Mouse (Mus musculus) hindbrain, embryonic 14.5 days (tissue): ENCODE results near the gene Teddm2. TPM values are rescaled to one million over a fixed set of nuclear protein-coding genes. Genes with fewer than 3 reads are reported as not detected.

ENCODE experiments used
- ATAC-seq: fragments of 200-750 bp; cut with Nextera tagmentation; 2 replicates; pipeline ENCODE4 v1.8.0; 2017; ENCODE audit warnings: moderate number of reproducible peaks, mild to moderate bottlenecking, moderate TSS enrichment, moderate library complexity; ENCODE audit not compliant: low FRiP score
- DNase-seq: peaks from one replicate; pipeline ENCODE4 v3.0.0-alpha.2; 2015; ENCODE audit warnings: low spot score
- H3K27ac ChIP-seq: fragments of 300-500 bp; sonication (generic); 2 replicates; pipeline ENCODE4 v1.5.1; 2014; ENCODE audit warnings: mild to moderate bottlenecking, moderate library complexity
- H3K27me3 ChIP-seq: fragments of 300-500 bp; sonication (generic); 2 replicates; pipeline ENCODE4 v1.6.1; 2014; ENCODE audit warnings: mild to moderate bottlenecking, low read length, mixed read lengths; ENCODE audit not compliant: control insufficient read depth, insufficient read depth
- H3K36me3 ChIP-seq: fragments of 300-500 bp; sonication (generic); replicated peaks from 2 replicates; pipeline ENCODE4 v1.6.1; 2014; ENCODE audit not compliant: control insufficient read depth, insufficient read depth
- H3K4me1 ChIP-seq: fragments of 300-500 bp; sonication (generic); replicated peaks from 2 replicates; pipeline ENCODE4 v1.6.1; 2014; ENCODE audit warnings: antibody characterized with exemption, low read length, mixed read lengths; ENCODE audit not compliant: control insufficient read depth, insufficient read depth
- H3K4me2 ChIP-seq: fragments of 300-500 bp; sonication (generic); replicated peaks from 2 replicates; pipeline ENCODE4 v1.6.1; 2014; ENCODE audit warnings: mild to moderate bottlenecking, moderate library complexity
- H3K4me3 ChIP-seq: fragments of 300-500 bp; sonication (generic); replicated peaks from 2 replicates; pipeline ENCODE4 v1.5.1; 2014; ENCODE audit warnings: mild to moderate bottlenecking, low read length
- H3K9ac ChIP-seq: fragments of 300-500 bp; sonication (generic); 2 replicates; pipeline ENCODE4 v1.6.1; 2014
- H3K9me3 ChIP-seq: fragments of 300-500 bp; sonication (generic); 2 replicates; pipeline ENCODE4 v1.6.1; 2016; ENCODE audit warnings: low read length; ENCODE audit not compliant: control insufficient read depth
- WGBS: fragments of 180-500 bp; shearing (Covaris S2); extraction: QIAGEN DNeasy Blood & Tissue Kit; methylation state at CpG from one replicate; pipeline ENCODE4 v1.1.7; 2014; 5-methylcytosine and 5-hydroxymethylcytosine counted together
- polyA plus RNA-seq: library from polyadenylated mRNA; unstranded; fragments of >200 nt; fragmentation: Nextera tagmentation; extraction: Ambion mirVana; gene quantifications from 2 replicates; pipeline ENCODE4 v1.2.1, GENCODE M21; 2014

Teddm2 gene
- polyA plus RNA-seq, 1 experiment from 2014 or later, result 1.4 TPM

DNA sequence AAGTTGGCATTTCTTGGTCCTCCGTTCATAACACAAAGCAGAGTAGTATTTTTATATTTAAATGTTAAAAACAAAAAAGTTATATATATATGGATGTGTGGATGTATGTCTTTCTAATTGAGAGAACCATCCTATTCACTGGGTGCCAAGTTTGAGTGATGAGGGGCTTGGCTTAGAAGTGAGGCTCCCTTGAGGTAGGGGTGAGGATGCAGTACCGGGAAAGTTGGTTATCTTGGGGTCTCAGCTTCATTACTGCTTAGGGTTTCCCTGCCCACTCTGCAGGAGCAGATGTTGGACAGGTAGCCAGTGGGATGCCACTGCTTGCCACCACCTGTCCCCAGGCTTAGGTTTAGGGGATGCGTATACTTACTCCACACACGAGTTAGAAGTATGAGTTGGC lies 8.7 kb upstream of the Teddm2 start:
- Histone ChIP-seq H3K36me3 (peaks cover 80% of the 10 kb centered on the region), H3K9ac (no peak overlapping the region), H3K4me1 (0 out of 2 replicates have a peak, but pooled peaks cover under 1% of the 10 kb centered on the region), H3K9me3 (no peaks in the 10 kb centered on the region), H3K27me3 (no peaks in the 10 kb centered on the region), H3K27ac (no peak overlapping the region), H3K4me2 (no peak overlapping the region), H3K4me3 (no peak overlapping the region)
- 93% methylated on average over 4 of the region's 4 CpGs for WGBS
- no peak for DNase-seq
- no peak for ATAC-seq

DNA sequence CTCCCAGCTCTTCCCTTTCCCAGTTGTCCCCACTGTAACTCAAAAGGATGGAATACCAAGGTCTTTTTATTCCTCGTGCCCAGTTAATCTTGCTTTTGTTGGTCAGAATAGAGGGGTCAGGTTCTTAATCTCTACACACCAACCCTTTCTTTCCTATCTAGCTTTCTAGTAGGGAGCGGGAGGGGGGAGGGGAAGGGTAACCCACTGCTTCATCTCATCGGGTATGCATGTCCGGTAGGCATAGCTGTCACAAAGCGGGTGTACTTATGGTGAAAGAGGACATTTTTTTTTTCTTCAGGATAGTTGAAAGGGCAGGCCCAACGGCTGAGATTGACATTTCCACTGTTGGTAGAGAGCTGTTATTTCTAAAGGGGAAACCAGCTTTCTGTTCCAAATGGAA lies 8.2 kb upstream of the Teddm2 start:
- Histone ChIP-seq H3K4me1 (peaks cover 5% of the 10 kb centered on the region), H3K27me3 (no peaks in the 10 kb centered on the region), H3K4me3 (no peak overlapping the region), H3K4me2 (no peak overlapping the region), H3K9me3 (no peaks in the 10 kb centered on the region), H3K36me3 (peaks cover 86% of the 10 kb centered on the region), H3K9ac (no peak overlapping the region), H3K27ac (no peak overlapping the region)
- DNase-seq (no peak), ATAC-seq (no peak)
- 72% methylated on average over 6 of the region's 6 CpGs for WGBS

DNA sequence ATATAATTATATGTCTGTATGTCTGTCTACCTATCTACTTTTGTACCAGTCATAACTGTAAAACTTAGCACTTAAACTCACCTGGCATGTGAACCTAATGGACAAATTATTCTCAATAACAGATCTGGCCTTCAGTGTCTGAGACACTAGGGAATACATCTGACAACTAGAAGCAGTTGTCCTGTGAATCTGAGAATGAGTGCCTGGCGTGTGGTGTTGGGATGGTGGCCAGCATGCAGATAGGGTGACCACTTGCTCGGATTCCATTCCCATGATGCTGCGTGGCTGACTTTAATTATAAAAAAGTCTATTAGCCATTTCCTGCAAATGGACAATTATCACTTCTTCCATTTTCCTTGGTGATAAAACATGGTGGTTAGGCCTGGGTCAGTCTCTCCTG lies 5.9 kb upstream of the Teddm2 start:
- ATAC-seq, result no peak
- H3K36me3 ChIP-seq, result peaks cover 81% of the 10 kb centered on the region
- peaks cover 27% of the 10 kb centered on the region for H3K4me1 ChIP-seq
- no peak overlapping the region for H3K9ac ChIP-seq
- H3K9me3 ChIP-seq, result no peaks in the 10 kb centered on the region
- no peak overlapping the region for H3K4me3 ChIP-seq
- H3K27ac ChIP-seq, result no peak overlapping the region
- H3K4me2 ChIP-seq, result no peak overlapping the region
- no peaks in the 10 kb centered on the region for H3K27me3 ChIP-seq
- 93% methylated on average over 3 of the region's 3 CpGs for WGBS
- no peak for DNase-seq

DNA sequence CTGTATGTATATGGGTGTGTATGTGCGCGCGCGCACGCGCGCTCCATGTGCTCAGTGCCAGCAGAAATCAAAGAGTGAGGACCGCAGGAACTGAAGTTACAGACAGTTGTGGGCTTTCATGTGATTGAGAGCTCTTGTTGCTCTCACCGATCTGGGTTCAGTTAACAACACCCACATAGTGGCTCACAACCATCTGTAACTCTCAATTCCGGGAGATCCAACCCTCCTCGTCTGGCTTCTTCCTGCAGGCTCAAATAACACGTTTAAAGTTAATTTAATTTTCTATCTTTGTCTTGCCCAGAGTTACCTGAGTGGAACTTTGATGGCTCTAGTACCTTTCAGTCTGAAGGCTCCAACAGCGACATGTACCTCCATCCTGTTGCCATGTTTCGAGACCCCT lies 4.2 kb upstream of the Teddm2 start:
- Histone ChIP-seq H3K9me3 (no peaks in the 10 kb centered on the region), H3K9ac (no peak overlapping the region), H3K36me3 (peaks cover 65% of the 10 kb centered on the region), H3K4me1 (peaks cover 27% of the 10 kb centered on the region), H3K4me2 (no peak overlapping the region), H3K4me3 (no peak overlapping the region), H3K27me3 (no peaks in the 10 kb centered on the region), H3K27ac (no peak overlapping the region)
- no peak for ATAC-seq
- DNase-seq, result no peak
- WGBS, result 94% methylated on average over 14 of the region's 14 CpGs

DNA sequence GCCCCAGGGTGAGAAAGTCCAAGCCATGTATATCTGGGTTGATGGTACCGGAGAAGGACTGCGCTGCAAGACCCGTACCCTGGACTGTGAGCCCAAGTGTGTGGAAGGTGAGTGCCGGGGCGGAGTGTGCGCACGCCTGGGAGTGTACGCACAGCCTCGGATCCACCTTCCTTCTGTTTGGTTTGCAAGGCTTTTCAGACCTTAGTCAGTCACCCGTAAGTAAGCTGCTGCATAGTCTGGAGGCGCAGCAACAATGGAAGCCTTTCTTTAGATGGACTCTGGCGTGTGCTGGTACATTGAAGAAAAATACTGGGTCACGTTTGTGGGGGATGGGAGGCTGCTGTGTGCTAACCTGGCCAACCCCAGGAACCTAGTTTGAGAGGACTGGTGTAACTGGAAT lies 3.0 kb upstream of the Teddm2 start:
- H3K36me3 ChIP-seq, result peaks cover 53% of the 10 kb centered on the region
- no peaks in the 10 kb centered on the region for H3K9me3 ChIP-seq
- ATAC-seq (no peak), DNase-seq (no peak)
- H3K4me2 ChIP-seq, result peak overlapping the region; percentile 81
- H3K4me1 ChIP-seq, result peaks cover 32% of the 10 kb centered on the region
- no peaks in the 10 kb centered on the region for H3K27me3 ChIP-seq
- 40% methylated on average over 13 of the region's 13 CpGs for whole genome bisulfite sequencing
- 0 out of 2 replicates have a peak overlapping the region, but pooled peaks have one; percentile 14 for H3K9ac ChIP-seq
- H3K27ac ChIP-seq, result no peak overlapping the region
- peak overlapping the region; percentile 84; the same call in 1 of the 2 replicates for H3K4me3 ChIP-seq

DNA sequence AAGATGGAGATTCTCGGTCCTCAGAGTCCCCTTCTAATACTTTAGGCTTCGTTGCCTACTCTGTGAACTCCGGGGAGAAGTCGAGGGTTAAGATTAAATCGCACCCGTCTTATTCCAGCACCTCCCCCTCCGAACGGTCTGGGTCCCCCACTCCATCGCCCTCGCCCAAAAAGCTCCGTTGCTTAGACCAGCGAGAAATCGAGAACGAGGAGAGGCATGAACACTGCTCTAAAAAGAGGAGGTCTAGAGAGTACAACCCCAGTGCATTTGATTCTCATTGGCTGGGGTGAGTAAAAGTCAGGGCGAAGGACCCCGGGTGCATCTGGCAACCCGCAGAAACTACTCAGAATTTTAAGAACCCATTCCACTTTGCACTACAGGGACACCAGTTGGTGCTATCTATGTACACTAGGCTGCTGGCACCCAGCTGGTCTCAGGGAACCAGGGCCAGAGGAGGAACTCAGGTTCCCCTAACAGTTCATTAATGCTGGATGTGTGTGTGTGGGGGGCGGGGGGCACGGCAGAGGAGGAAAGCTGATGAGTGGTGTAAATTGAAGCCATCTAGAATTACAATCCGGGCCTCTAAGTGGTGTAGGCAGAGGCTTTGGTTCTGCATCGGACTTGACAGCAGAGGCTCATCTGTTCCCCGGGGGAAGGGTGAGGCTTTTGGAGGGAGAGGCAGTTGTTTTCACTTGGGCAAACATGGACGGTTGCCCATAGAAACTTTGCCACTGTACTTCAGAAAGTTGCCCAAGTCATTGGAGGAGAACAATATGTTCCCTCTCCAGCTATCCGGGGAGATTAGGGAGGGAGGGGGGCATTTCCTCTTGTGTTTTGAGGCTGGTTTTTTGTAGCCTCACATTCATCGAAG lies 1.1 kb upstream of the Teddm2 start:
- Histone ChIP-seq H3K4me1 (peaks cover 32% of the 10 kb centered on the region), H3K9ac (peak overlapping the region; percentile 86), H3K9me3 (no peaks in the 10 kb centered on the region), H3K4me3 (peak overlapping the region; percentile 84), H3K4me2 (peak overlapping the region; percentile 81), H3K27me3 (no peaks in the 10 kb centered on the region), H3K36me3 (peaks cover 34% of the 10 kb centered on the region), H3K27ac (peak overlapping the region; percentile 97)
- 3% methylated on average over 25 of the region's 25 CpGs for WGBS
- no peak for ATAC-seq
- DNase-seq, result no peak

DNA sequence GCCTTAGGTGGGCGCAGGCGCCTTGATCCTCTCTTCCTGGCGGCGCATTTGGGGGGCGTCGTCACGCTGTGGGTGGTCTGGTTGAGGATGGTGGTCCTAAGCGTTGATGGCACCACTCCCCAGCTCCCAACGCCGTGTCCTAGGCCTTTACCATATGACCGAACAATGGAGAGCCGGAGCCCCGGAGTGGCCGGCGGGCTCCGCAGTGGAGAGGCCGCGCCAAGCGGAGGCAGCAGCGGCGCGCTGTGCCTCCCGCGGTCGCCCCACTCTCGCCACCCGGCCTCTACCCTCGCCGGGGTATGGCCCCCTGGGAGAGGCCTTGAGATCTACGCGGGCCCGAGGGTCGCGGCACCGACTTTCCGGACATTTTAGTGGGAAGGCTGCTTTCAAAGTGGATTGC lies 353 bp upstream of the Teddm2 start:
- peak overlapping the region; percentile 97 for H3K27ac ChIP-seq
- peak overlapping the region; percentile 81 for H3K4me2 ChIP-seq
- ATAC-seq, result peak; percentile 40; the same call in 1 of the 2 replicates
- H3K27me3 ChIP-seq, result no peaks in the 10 kb centered on the region
- peak overlapping the region; percentile 86 for H3K9ac ChIP-seq
- H3K4me3 ChIP-seq, result peak overlapping the region; percentile 84
- DNase-seq, result no peak
- no peaks in the 10 kb centered on the region for H3K9me3 ChIP-seq
- peaks cover 27% of the 10 kb centered on the region for H3K36me3 ChIP-seq
- H3K4me1 ChIP-seq, result peaks cover 32% of the 10 kb centered on the region
- WGBS, result under 1% methylated on average over 36 of the region's 36 CpGs

DNA sequence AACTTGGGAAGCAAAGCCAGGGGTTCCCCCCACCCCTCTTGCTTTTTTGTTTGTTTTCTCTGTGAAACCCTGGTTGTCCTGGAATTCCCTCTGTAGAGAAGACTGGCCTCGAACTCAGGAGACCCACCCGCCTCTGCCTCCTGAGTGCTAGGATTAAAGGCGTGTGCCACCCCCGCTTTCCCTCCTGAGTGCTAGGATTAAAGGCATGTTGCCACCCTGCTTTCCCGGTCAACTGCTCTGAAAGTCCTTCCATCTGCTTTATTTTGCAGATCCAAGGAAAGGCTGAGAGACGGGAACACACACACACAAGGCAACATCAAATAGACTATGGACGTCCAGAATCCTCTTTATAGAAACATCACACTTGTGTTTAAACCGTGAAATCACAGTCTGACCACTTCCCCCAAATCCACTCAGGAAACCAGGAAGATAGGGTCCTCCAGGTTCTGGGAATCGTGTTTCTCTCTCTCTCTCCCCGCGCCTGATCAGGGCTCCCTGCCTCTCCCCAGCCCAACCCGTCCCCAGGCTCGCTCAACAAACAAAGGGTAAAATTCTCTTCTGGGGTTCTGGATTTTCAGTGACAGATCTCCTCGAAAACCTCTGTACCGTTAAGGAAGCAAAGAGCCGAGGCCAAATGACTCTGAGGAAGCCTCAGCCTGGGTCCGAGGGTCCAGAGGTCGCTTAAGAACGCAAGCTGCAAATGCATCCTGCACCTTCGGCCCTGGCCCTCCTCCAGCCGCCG lies 868 bp downstream of the Teddm2 start:
- WGBS, result 14% methylated on average over 22 of the region's 22 CpGs
- peaks cover 35% of the 10 kb centered on the region for H3K4me1 ChIP-seq
- H3K27me3 ChIP-seq, result no peaks in the 10 kb centered on the region
- H3K9me3 ChIP-seq, result no peaks in the 10 kb centered on the region
- ATAC-seq (peak; percentile 56), DNase-seq (no peak)
- peaks cover 15% of the 10 kb centered on the region for H3K36me3 ChIP-seq
- H3K4me2 ChIP-seq, result peak overlapping the region; percentile 81
- peak overlapping the region; percentile 97 for H3K27ac ChIP-seq
- H3K4me3 ChIP-seq, result peak overlapping the region; percentile 84
- peak overlapping the region; percentile 86 for H3K9ac ChIP-seq

DNA sequence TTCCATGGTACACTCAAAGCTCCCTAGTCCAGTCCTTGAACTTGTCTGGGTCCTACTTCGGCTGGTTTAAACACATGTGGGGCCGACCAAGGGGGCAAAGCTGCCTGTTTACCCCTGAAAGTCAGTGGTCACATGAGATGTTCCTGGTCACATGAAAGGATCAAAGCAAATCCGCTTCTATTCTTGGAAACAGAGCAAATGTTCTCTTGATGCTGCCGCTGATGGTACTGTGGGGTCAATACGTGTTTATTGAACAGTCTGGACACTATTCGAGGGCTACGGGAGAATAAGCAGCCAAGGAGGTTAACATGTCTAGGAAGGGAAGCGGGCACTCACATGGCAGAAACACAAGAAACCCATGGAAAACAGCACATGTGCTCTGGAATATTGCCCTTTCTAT lies 2.8 kb downstream of the Teddm2 start:
- Histone ChIP-seq H3K4me3 (no peak overlapping the region), H3K36me3 (no peaks in the 10 kb centered on the region), H3K4me1 (peaks cover 20% of the 10 kb centered on the region), H3K27ac (no peak overlapping the region), H3K4me2 (no peak overlapping the region), H3K9ac (no peak overlapping the region), H3K9me3 (no peaks in the 10 kb centered on the region), H3K27me3 (no peaks in the 10 kb centered on the region)
- WGBS, result 90% methylated on average over 8 of the region's 8 CpGs
- DNase-seq (no peak), ATAC-seq (no peak)
